Mouse (Mus musculus) forebrain, embryonic 10.5 days (tissue): ENCODE data around the gene Khdrbs1. TPM values are rescaled to one million over a fixed set of nuclear protein-coding genes. Genes with fewer than 3 reads are reported as not detected.

Experiments used
- DNase-seq: peaks from one replicate; pipeline ENCODE4 v3.0.0-alpha.2; 2017; ENCODE audit warnings: low spot score; ENCODE audit errors: extremely low spot score
- H3K27ac ChIP-seq: fragments of 300-500 bp; sonication (generic); 2 replicates; pipeline ENCODE4 v1.5.1; 2016; ENCODE audit warnings: mild to moderate bottlenecking
- H3K27me3 ChIP-seq: fragments of 300-500 bp; sonication (generic); 2 replicates; pipeline ENCODE4 v1.6.1; 2016; ENCODE audit warnings: mild to moderate bottlenecking; ENCODE audit not compliant: poor library complexity, severe bottlenecking
- H3K36me3 ChIP-seq: fragments of 300-500 bp; sonication (generic); replicated peaks from 2 replicates; pipeline ENCODE4 v1.6.1; 2016; ENCODE audit warnings: mild to moderate bottlenecking, moderate library complexity
- H3K4me1 ChIP-seq: fragments of 300-500 bp; sonication (generic); 2 replicates; pipeline ENCODE4 v1.6.1; 2016
- H3K4me3 ChIP-seq: fragments of 300-500 bp; sonication (generic); 2 replicates; pipeline ENCODE4 v1.5.1; 2016; ENCODE audit warnings: mild to moderate bottlenecking, moderate library complexity
- H3K9me3 ChIP-seq: fragments of 300-500 bp; sonication (generic); 2 replicates; pipeline ENCODE4 v1.6.1; 2016; ENCODE audit warnings: mild to moderate bottlenecking, moderate library complexity
- WGBS: fragments of 180-500 bp; shearing (Covaris S2); methylation state at CpG from one replicate; pipeline ENCODE4 v1.1.7; 2016; 5-methylcytosine and 5-hydroxymethylcytosine counted together
- polyA plus RNA-seq: library from polyadenylated mRNA; unstranded; fragments of >200 nt; fragmentation: Nextera tagmentation; extraction: Ambion mirVana; gene quantifications from 2 replicates; pipeline ENCODE4 v1.2.1, GENCODE M21; 2016

Khdrbs1 gene
- polyA plus RNA-seq, result 148 and 151 TPM in 2 replicates

DNA sequence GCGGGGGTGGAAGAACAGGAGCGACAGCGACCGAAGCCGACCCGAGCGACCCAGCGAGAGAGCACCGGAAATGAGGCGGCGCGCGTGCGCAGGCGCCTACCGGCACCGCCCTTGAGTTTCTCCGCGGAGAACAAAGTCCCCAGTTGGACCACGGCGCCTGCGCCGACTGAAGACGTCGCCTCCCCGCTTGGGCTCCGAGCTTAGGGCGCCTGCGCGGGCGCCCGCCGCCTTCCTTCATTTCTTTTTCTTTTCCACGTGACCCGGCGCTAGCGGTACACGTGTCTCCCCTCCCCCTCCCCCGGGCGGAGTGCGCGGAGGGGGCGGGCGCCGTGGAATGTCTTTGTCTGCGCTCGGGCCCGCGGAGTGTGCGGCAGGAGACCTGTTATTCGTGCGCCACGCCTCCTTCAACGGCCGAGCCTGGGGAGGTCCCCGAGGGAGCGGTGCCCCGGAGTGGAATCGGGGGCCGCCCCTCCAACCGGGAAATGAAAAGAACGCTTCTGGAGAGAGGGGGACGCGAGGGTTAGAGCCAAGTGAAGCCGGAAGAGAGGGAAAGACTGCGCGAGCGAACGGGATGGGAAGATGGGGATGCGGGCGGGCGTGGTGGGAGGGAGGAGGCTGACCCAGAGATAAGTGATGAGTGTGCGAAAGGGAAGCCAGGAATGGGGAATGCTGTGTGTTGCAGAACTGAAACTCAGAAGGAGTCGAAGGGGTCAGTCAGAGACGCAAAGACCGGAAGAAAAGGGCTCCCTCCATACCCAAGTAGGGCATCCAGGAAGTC lies at the start of gene Khdrbs1:
Gene Khdrbs1 (minus strand): TSS at position 72 of the 778 bp plus-strand sequence.
- Histone ChIP-seq H3K27ac (peak within 1 kb of the TSS; percentile 99), H3K36me3 (peaks cover 26% of the 10 kb centered on the region), H3K4me1 (peaks cover 38% of the 10 kb centered on the region), H3K4me3 (peak within 1 kb of the TSS; percentile 100), H3K9me3 (no peaks in the 10 kb centered on the region), H3K27me3 (no peaks in the 10 kb centered on the region)
- DNase-seq, result peak; percentile 98
- WGBS, result under 1% methylated on average over 76 of the region's 76 CpGs

DNA sequence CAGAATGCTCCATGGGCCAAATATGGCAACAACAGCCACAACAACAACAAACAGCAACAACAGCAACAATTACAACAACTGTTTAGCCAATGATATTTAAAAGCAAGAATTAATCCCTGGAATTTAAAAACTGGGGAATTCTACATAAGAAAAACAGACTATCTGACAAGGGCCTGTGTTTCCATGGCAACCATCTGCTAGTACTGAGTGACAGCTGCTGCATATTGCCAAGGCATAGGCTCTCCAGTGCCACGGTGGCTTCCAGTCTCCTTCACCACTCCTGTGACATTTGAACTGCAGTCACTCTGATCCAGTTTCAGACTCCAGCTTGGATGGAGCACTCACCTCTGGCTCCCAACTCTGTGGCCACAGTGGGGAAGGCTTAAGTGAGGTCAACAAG lies 49.3 kb upstream of the Khdrbs1 start:
- H3K36me3 ChIP-seq, result no peaks in the 10 kb centered on the region
- DNase-seq, result no peak
- peaks cover 33% of the 10 kb centered on the region for H3K4me1 ChIP-seq

GRCm38 (mm10) chr4:129790475-129790874 lies 48.4 kb upstream of the Khdrbs1 start:
- Histone ChIP-seq H3K27ac (no peak overlapping the region), H3K4me3 (no peak overlapping the region), H3K4me1 (peaks cover 25% of the 10 kb centered on the region), H3K36me3 (no peaks in the 10 kb centered on the region), H3K9me3 (no peaks in the 10 kb centered on the region), H3K27me3 (0 out of 2 replicates have a peak, but pooled peaks cover 2% of the 10 kb centered on the region)
- DNase-seq, result no peak
- 84% methylated on average over 3 of the region's 3 CpGs for WGBS

More for the DNA sequence above, 49.3 kb upstream of the Khdrbs1 start:
- WGBS, result 50% methylated on average over 1 of the region's 1 CpGs
- Histone ChIP-seq H3K9me3 (no peaks in the 10 kb centered on the region), H3K4me3 (no peak overlapping the region), H3K27me3 (0 out of 2 replicates have a peak, but pooled peaks cover 8% of the 10 kb centered on the region), H3K27ac (no peak overlapping the region)

- Histone ChIP-seq H3K9me3 (no peaks in the 10 kb centered on the region), H3K27ac (no peak overlapping the region), H3K4me1 (peaks cover 20% of the 10 kb centered on the region), H3K27me3 (no peaks in the 10 kb centered on the region), H3K4me3 (no peak overlapping the region), H3K36me3 (no peaks in the 10 kb centered on the region)
- WGBS, result 96% methylated on average over 2 of the region's 2 CpGs
- DNase-seq, result no peak
These were observed 47.5 kb upstream of the Khdrbs1 start for GRCm38 (mm10) chr4:129789635-129790034.

DNA sequence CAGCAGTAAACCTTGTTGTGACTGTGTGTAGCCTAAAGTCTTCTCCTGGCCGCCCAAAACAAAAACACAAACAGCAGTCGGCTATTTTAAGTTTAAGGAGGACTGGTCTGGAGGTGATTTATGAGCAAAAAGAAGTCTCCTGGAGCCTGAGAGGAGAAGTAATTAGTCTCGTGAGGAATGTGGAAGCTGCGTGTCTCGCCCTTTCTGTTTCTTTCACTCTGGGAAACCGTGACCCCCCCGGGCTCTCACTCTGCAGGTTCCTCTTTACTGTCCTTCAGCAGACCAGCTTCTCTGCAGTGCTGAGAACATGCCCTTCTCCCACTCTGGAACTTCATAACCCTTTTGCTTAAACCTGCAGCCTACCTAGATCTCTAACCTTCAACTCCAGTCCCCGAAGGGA lies 46.6 kb upstream of the Khdrbs1 start:
- Histone ChIP-seq H3K4me1 (peaks cover 14% of the 10 kb centered on the region), H3K36me3 (no peaks in the 10 kb centered on the region), H3K4me3 (no peak overlapping the region), H3K27me3 (no peaks in the 10 kb centered on the region), H3K27ac (no peak overlapping the region), H3K9me3 (no peaks in the 10 kb centered on the region)
- no peak for DNase-seq
- 81% methylated on average over 8 of the region's 8 CpGs for WGBS

- peak; percentile 70 for DNase-seq
- Histone ChIP-seq H3K27ac (no peak overlapping the region), H3K36me3 (no peaks in the 10 kb centered on the region), H3K27me3 (no peaks in the 10 kb centered on the region), H3K4me3 (no peak overlapping the region), H3K4me1 (peaks cover 20% of the 10 kb centered on the region), H3K9me3 (no peaks in the 10 kb centered on the region)
- WGBS, result 8% methylated on average over 4 of the region's 4 CpGs
These were observed 43.1 kb upstream of the Khdrbs1 start for GRCm38 (mm10) chr4:129785178-129785577.

- Histone ChIP-seq H3K4me3 (no peak overlapping the region), H3K27ac (no peak overlapping the region), H3K36me3 (no peaks in the 10 kb centered on the region), H3K4me1 (peaks cover 20% of the 10 kb centered on the region), H3K9me3 (no peaks in the 10 kb centered on the region), H3K27me3 (no peaks in the 10 kb centered on the region)
- WGBS, result 86% methylated on average over 5 of the region's 5 CpGs
- no peak for DNase-seq
These were observed 41.4 kb upstream of the Khdrbs1 start for GRCm38 (mm10) chr4:129783506-129783905.

- 37% methylated on average over 3 of the region's 3 CpGs for WGBS
- no peak overlapping the region for H3K4me3 ChIP-seq
- peak overlapping the region; percentile 60; the same call in 1 of the 2 replicates for H3K27ac ChIP-seq
These were observed 40.8 kb upstream of the Khdrbs1 start for GRCm38 (mm10) chr4:129782857-129783331.

DNA sequence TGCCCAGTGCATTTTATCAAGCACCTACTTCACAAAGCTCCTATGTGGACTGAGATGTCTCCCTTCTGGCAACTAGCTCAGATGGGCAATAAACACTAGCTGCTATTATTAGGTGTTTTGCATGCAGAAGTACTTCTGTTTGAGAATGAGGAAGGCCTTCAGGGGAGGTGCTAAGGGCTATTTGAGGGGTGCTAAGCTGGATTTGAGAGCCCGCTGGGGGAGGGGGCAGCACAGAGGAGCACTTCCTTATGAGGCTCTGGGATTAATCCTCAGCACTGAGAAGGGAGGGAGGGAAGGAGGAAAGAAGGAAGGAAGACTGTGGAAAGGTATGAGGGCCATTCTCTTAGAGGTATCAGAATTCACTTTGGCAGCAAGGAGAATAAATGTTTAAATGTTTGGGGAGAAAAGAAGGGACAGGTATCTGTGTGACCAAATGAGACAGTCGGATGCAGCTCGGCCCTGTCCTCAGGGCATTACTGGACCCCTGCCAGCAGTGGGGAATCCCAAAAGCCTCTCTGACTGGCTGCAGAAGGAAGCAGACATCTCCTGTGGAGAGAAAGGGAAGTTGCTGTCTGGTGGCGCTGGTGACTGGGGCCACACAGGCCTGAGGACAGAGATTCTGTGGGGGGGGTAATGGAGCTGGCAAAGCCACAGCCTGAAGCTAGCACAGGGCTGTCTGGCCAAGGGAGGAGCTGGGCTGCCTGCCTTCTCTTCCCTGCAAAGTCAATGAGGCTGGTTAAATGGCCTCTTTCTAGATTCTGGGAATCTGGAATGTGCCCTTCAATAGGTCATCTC lies 40.0 kb upstream of the Khdrbs1 start:
- WGBS, result 12% methylated on average over 4 of the region's 4 CpGs
- H3K4me3 ChIP-seq, result no peak overlapping the region
- no peaks in the 10 kb centered on the region for H3K36me3 ChIP-seq
- DNase-seq, result no peak
- H3K4me1 ChIP-seq, result peaks cover 20% of the 10 kb centered on the region
- H3K9me3 ChIP-seq, result no peaks in the 10 kb centered on the region
- H3K27me3 ChIP-seq, result no peaks in the 10 kb centered on the region
- peak overlapping the region; percentile 60; the same call in 1 of the 2 replicates for H3K27ac ChIP-seq

More at GRCm38 (mm10) chr4:129782857-129783331, 40.8 kb upstream of the Khdrbs1 start:
- peak; percentile 16 for DNase-seq
- no peaks in the 10 kb centered on the region for H3K36me3 ChIP-seq
- H3K27me3 ChIP-seq, result no peaks in the 10 kb centered on the region
- H3K4me1 ChIP-seq, result peaks cover 20% of the 10 kb centered on the region
- H3K9me3 ChIP-seq, result no peaks in the 10 kb centered on the region

DNA sequence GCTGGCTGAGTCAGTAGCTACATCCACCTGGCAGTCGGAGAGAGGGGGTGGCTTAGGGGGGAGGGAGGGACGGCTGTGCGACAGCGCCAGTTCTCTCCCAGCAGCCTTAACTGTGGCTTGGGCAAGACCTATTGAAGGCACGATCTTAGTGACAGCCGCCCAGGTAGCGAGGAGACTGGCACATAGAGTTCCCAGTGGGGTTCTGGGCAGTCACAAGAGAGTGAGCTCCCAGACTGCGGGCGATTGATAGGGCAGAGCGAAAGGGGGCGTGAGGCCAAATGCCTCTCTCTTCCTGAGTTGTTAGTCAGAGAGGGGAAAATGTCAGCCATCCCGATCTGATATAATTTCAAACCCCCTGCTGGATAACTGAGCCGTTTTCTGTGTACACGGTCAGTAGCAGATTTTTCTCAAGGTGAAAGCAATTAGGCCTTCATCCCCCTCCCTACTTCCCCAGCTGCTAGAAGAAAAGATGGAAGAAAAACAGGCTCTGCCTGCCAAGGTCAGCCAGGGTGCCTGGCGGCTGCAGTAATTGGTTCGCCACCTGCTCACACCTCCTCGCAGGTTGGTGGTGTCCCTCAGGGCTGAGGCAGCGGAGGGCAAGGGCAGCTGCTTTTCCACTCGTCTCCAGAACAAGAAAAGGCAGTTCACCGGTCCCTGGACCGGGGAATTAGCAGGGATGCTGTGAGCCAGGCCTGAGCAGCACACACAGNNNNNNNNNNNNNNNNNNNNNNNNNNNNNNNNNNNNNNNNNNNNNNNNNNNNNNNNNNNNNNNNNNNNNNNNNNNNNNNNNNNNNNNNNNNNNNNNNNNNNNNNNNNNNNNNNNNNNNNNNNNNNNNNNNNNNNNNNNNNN lies 29.8 kb upstream of the Khdrbs1 start:
- H3K4me1 ChIP-seq, result peaks cover 41% of the 10 kb centered on the region
- H3K27me3 ChIP-seq, result peaks cover 30% of the 10 kb centered on the region
- no peaks in the 10 kb centered on the region for H3K9me3 ChIP-seq
- H3K36me3 ChIP-seq, result no peaks in the 10 kb centered on the region
- H3K27ac ChIP-seq, result peak overlapping the region; percentile 68
- WGBS, result 4% methylated on average over 21 of the region's 21 CpGs
- peak; percentile 44 for DNase-seq
- H3K4me3 ChIP-seq, result peak overlapping the region; percentile 34

- 21% methylated on average over 7 of the region's 7 CpGs for WGBS
- no peaks in the 10 kb centered on the region for H3K36me3 ChIP-seq
- peak overlapping the region; percentile 34 for H3K4me3 ChIP-seq
- peak overlapping the region; percentile 68; the same call in 1 of the 2 replicates for H3K27ac ChIP-seq
- H3K9me3 ChIP-seq, result no peaks in the 10 kb centered on the region
- peaks cover 41% of the 10 kb centered on the region for H3K4me1 ChIP-seq
- DNase-seq, result no peak
- peaks cover 30% of the 10 kb centered on the region for H3K27me3 ChIP-seq
These were observed 29.2 kb upstream of the Khdrbs1 start for GRCm38 (mm10) chr4:129771314-129771671.

DNA sequence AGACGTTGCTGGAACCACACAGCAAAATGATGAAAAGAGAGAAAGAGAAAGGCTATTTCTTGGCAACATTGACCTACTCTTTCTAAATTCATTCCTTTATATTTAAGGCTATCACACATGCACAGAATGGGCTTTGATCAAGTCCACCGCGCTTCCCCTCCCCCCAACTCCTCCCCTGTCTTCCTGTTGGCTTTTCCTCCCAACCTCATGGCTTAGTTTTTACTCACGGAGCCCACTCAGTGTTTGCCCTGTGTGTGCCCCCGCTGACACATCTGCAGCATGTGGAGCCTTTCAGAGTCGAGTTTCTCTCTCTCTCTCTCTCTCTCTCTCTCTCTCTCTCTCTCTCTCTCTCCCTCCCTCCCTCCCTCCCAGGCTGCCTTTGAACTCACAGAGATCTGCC lies 28.5 kb upstream of the Khdrbs1 start:
- DNase-seq, result no peak
- Histone ChIP-seq H3K4me1 (peaks cover 37% of the 10 kb centered on the region), H3K4me3 (no peak overlapping the region), H3K9me3 (no peaks in the 10 kb centered on the region), H3K36me3 (no peaks in the 10 kb centered on the region), H3K27me3 (peaks cover 30% of the 10 kb centered on the region), H3K27ac (no peak overlapping the region)
- WGBS, result 77% methylated on average over 6 of the region's 6 CpGs
